Mouse (Mus musculus): Measurements from ENCODE around the gene Sptb. TPM values are rescaled to one million over a fixed set of nuclear protein-coding genes. Genes with fewer than 3 reads are reported as not detected.
A peak's percentile ranks its signal among the peaks of the same experiment; 100 is the strongest.

Sptb gene
- total RNA-seq, 2 experiments from 2014 or later, result 261 to 799 TPM

- ATAC-seq (replicated peaks; ENCODE audit: low FRiP score, poor library complexity, severe bottlenecking), result no peak
Measured at GRCm38 (mm10) chr12:76676477-76676876, 33.9 kb downstream of the Sptb start.

- ATAC-seq (replicated peaks; ENCODE audit: low FRiP score, poor library complexity, severe bottlenecking), result no peak
Measured at GRCm38 (mm10) chr12:76675364-76675763, 35.0 kb downstream of the Sptb start.

- peak; percentile 72 for ATAC-seq (replicated peaks; ENCODE audit: low FRiP score, poor library complexity, severe bottlenecking)
Measured at GRCm38 (mm10) chr12:76673794-76674222, 36.5 kb downstream of the Sptb start.

GRCm38 (mm10) chr12:76672008-76672407, 38.3 kb downstream of the Sptb start:
- peak; percentile 21 for ATAC-seq (replicated peaks; ENCODE audit: low FRiP score, poor library complexity, severe bottlenecking)

GRCm38 (mm10) chr12:76670533-76671086, 39.7 kb downstream of the Sptb start:
- peak; percentile 68 for ATAC-seq (replicated peaks; ENCODE audit: low FRiP score, poor library complexity, severe bottlenecking)

GRCm38 (mm10) chr12:76669956-76670530, 40.3 kb downstream of the Sptb start:
- ATAC-seq (replicated peaks; ENCODE audit: low FRiP score, poor library complexity, severe bottlenecking), result no peak

- no peak for ATAC-seq (replicated peaks; ENCODE audit: low FRiP score, poor library complexity, severe bottlenecking)
Measured at GRCm38 (mm10) chr12:76668654-76669419, 41.5 kb downstream of the Sptb start.

- no peak for ATAC-seq (replicated peaks; ENCODE audit: low FRiP score, poor library complexity, severe bottlenecking)
Measured at GRCm38 (mm10) chr12:76651788-76652345, 58.5 kb downstream of the Sptb start.

- ATAC-seq (replicated peaks; ENCODE audit: low FRiP score, poor library complexity, severe bottlenecking), result peak; percentile 71
Measured at GRCm38 (mm10) chr12:76649708-76650687, 60.3 kb downstream of the Sptb start.

GRCm38 (mm10) chr12:76645222-76646110, 64.9 kb downstream of the Sptb start:
- no peak for ATAC-seq (replicated peaks; ENCODE audit: low FRiP score, poor library complexity, severe bottlenecking)

GRCm38 (mm10) chr12:76643679-76644078, 66.7 kb downstream of the Sptb start:
- no peak for ATAC-seq (replicated peaks; ENCODE audit: low FRiP score, poor library complexity, severe bottlenecking)

- ATAC-seq (replicated peaks; ENCODE audit: low FRiP score, poor library complexity, severe bottlenecking), result no peak
Measured at GRCm38 (mm10) chr12:76642616-76643015, 67.7 kb downstream of the Sptb start.

GRCm38 (mm10) chr12:76640620-76641019, 69.7 kb downstream of the Sptb start:
- ATAC-seq (replicated peaks; ENCODE audit: low FRiP score, poor library complexity, severe bottlenecking), result no peak

- 0 out of 2 replicates have a peak, but pooled peaks have one; percentile 6 for ATAC-seq (replicated peaks; ENCODE audit: low FRiP score, poor library complexity, severe bottlenecking)
Measured at GRCm38 (mm10) chr12:76634899-76635693, 75.3 kb downstream of the Sptb start.

GRCm38 (mm10) chr12:76623374-76623773, 87.0 kb downstream of the Sptb start:
- ATAC-seq (replicated peaks; ENCODE audit: low FRiP score, poor library complexity, severe bottlenecking), result no peak

GRCm38 (mm10) chr12:76619847-76620246, 90.5 kb downstream of the Sptb start:
- ATAC-seq (replicated peaks; ENCODE audit: low FRiP score, poor library complexity, severe bottlenecking), result peak; percentile 41

- ATAC-seq (replicated peaks; ENCODE audit: low FRiP score, poor library complexity, severe bottlenecking), result no peak
Measured at GRCm38 (mm10) chr12:76618175-76618574, 92.2 kb downstream of the Sptb start.

- no peak for ATAC-seq (replicated peaks; ENCODE audit: low FRiP score, poor library complexity, severe bottlenecking)
Measured at GRCm38 (mm10) chr12:76615580-76615937, 94.8 kb downstream of the Sptb start.

Measured in erythroblast, adult 5-6 weeks (primary cell).